Mouse (Mus musculus) embryo, embryonic 10 days (tissue): ENCODE results near the gene Pkd1.

ENCODE experiments used
- DNase-seq: peaks from one replicate; pipeline ENCODE4 v3.0.0-alpha.2; 2015; ENCODE audit warnings: low spot score

Gene Pkd1

GRCm38 (mm10) chr17:24565792-24566191, 16.2 kb downstream of the Pkd1 start:
- no peak for DNase-seq

GRCm38 (mm10) chr17:24567034-24567779, 17.6 kb downstream of the Pkd1 start:
- DNase-seq, result no peak

GRCm38 (mm10) chr17:24569837-24570236, 20.2 kb downstream of the Pkd1 start:
- DNase-seq, result no peak

- no peak for DNase-seq
These were observed 23.1 kb downstream of the Pkd1 start for GRCm38 (mm10) chr17:24572651-24573245.

- no peak for DNase-seq
These were observed 24.2 kb downstream of the Pkd1 start for GRCm38 (mm10) chr17:24573811-24574210.

GRCm38 (mm10) chr17:24579532-24579931, 29.9 kb downstream of the Pkd1 start:
- DNase-seq, result no peak

GRCm38 (mm10) chr17:24580287-24580686, 30.7 kb downstream of the Pkd1 start:
- no peak for DNase-seq

- no peak for DNase-seq
These were observed 34.2 kb downstream of the Pkd1 start for GRCm38 (mm10) chr17:24583599-24584460.

- DNase-seq, result no peak
These were observed 34.9 kb downstream of the Pkd1 start for GRCm38 (mm10) chr17:24584520-24584919.

- no peak for DNase-seq
These were observed 36.9 kb downstream of the Pkd1 start for GRCm38 (mm10) chr17:24586532-24586931.

- no peak for DNase-seq
These were observed 41.3 kb downstream of the Pkd1 start for GRCm38 (mm10) chr17:24590943-24591342.

- DNase-seq, result no peak
These were observed 42.1 kb downstream of the Pkd1 start for GRCm38 (mm10) chr17:24591695-24592094.

- DNase-seq, result no peak
These were observed 43.6 kb downstream of the Pkd1 start for GRCm38 (mm10) chr17:24593248-24593647.

GRCm38 (mm10) chr17:24593992-24594890, 44.6 kb downstream of the Pkd1 start:
- no peak for DNase-seq

- DNase-seq, result no peak
These were observed 45.8 kb downstream of the Pkd1 start for GRCm38 (mm10) chr17:24595126-24596072.

- no peak for DNase-seq
These were observed 46.4 kb downstream of the Pkd1 start for GRCm38 (mm10) chr17:24596073-24596466.

GRCm38 (mm10) chr17:24596471-24597183, 47.0 kb downstream of the Pkd1 start:
- no peak for DNase-seq

GRCm38 (mm10) chr17:24597989-24598388, 48.4 kb downstream of the Pkd1 start:
- no peak for DNase-seq

- DNase-seq, result no peak
These were observed 50.9 kb downstream of the Pkd1 start for GRCm38 (mm10) chr17:24600502-24600901.

- DNase-seq, result no peak
These were observed 54.3 kb downstream of the Pkd1 start for GRCm38 (mm10) chr17:24603961-24604360.
